Mouse (Mus musculus) ES-Bruce4 (cell line): ENCODE results near the gene Alyref.

Experiments
- CTCF ChIP-seq: IDR thresholded peaks from one replicate; pipeline ENCODE4 v1.8.1; 2011; ENCODE audit warnings: low read depth, low read length
- POLR2A ChIP-seq: IDR thresholded peaks from one replicate; pipeline ENCODE4 v1.8.1; 2011; ENCODE audit warnings: low read length; ENCODE audit not compliant: insufficient read depth

GRCm38 (mm10) chr11:120612763-120613162, 14.6 kb upstream of the Alyref start:
- TF ChIP-seq CTCF (peak; percentile 92), POLR2A (no peak)
